Mouse (Mus musculus): ENCODE measurements around the gene Usp17lc. TPM values are rescaled to one million over a fixed set of nuclear protein-coding genes. Genes with fewer than 3 reads are reported as not detected.
"Not testable (repeated sequence)": the region's sequence is repeated elsewhere in the genome, so short reads cannot be mapped to it uniquely, and the experiment has no call there.

Usp17lc gene
- not detected in 2 replicates for polyA plus RNA-seq (2016; fragmentation: Nextera tagmentation; extraction: Ambion mirVana)

- H3K27ac ChIP-seq, result not testable (repeated sequence)
These were observed at the start of gene Usp17lc for GRCm38 (mm10) chr7:103414772-103415171. TSS of gene Usp17lc (plus strand) at chr7:103415072.

GRCm38 (mm10) chr7:103386077-103386476 is 28.8 kb upstream of the Usp17lc start, which contains the start of gene Olfr603:
TSS of gene Olfr603 (minus strand) at chr7:103386177.
- Histone ChIP-seq H3K4me2 (replicated peaks) (no peak within 1 kb of the TSS), H3K4me1 (no peaks in the 10 kb centered on the region), H3K27ac (no peak within 1 kb of the TSS), H3K9me3 (replicated peaks) (no peaks in the 10 kb centered on the region), H3K27me3 (no peaks in the 10 kb centered on the region), H3K9ac (no peak within 1 kb of the TSS), H3K4me3 (no peak within 1 kb of the TSS), H3K36me3 (no peaks in the 10 kb centered on the region)
- no peak for ATAC-seq (ENCODE audit: low FRiP score)

More at GRCm38 (mm10) chr7:103414772-103415171, at the start of gene Usp17lc:
- H3K27me3 ChIP-seq; H3K4me1 ChIP-seq; H3K36me3 ChIP-seq; H3K9ac ChIP-seq; ATAC-seq (ENCODE audit: low FRiP score); H3K4me2 ChIP-seq (replicated peaks); H3K9me3 ChIP-seq (replicated peaks); H3K4me3 ChIP-seq: not testable (repeated sequence)
- 80% methylated on average over 1 of the region's 1 CpGs for WGBS

DNA sequence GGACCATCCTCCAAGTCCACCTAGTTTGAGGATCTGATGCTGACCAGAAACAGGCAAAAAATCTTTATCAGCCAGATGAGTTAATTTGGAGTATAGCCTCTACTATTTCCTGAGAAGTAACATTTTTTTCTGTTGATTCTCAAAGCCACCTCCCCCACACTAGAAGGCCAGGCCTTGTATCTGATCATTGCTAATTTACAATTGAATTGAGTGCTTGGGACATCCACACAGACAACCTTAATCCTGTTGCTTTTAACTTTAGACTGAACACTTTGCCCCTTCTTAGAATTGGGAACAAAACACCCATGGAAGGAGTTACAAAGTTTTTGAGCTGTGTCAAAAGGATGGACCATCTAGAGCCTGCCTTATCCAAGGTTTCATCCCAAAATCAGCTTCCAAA is 17.1 kb upstream of the Usp17lc start:
- no peaks in the 10 kb centered on the region for H3K36me3 ChIP-seq
- no peak for ATAC-seq (ENCODE audit: low FRiP score)
- no peak overlapping the region for H3K4me3 ChIP-seq
- H3K27ac ChIP-seq, result no peak overlapping the region
- no peaks in the 10 kb centered on the region for H3K4me1 ChIP-seq
- H3K4me2 ChIP-seq (replicated peaks), result no peak overlapping the region
- no peaks in the 10 kb centered on the region for H3K9me3 ChIP-seq (replicated peaks)
- H3K9ac ChIP-seq, result no peak overlapping the region
- no peaks in the 10 kb centered on the region for H3K27me3 ChIP-seq

DNA sequence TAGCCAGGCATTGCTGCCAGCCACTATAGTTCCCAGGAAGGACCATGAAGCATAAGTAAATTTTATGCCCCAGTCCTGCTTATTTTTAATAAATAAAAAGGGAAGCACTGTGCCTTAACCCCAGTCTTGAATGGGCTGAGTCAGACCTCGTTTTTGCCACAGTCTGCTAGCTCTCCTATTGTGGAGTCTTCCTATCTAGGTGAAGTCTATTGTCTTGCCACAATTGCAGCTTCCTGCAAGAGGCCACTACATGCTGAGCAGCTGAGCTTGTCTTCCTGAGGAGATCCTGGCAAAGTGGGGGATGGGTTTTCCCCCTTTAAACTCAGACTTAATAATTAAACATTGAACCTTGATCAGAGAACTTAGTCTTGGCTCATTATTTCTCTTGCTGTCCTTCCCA is 15.9 kb upstream of the Usp17lc start:
- Histone ChIP-seq H3K27ac (no peak overlapping the region), H3K9me3 (replicated peaks) (no peaks in the 10 kb centered on the region), H3K4me2 (replicated peaks) (no peak overlapping the region), H3K27me3 (no peaks in the 10 kb centered on the region), H3K36me3 (no peaks in the 10 kb centered on the region), H3K4me3 (no peak overlapping the region), H3K9ac (no peak overlapping the region), H3K4me1 (no peaks in the 10 kb centered on the region)
- WGBS, result 11% methylated on average over 1 of the region's 1 CpGs
- no peak for ATAC-seq (ENCODE audit: low FRiP score)

DNA sequence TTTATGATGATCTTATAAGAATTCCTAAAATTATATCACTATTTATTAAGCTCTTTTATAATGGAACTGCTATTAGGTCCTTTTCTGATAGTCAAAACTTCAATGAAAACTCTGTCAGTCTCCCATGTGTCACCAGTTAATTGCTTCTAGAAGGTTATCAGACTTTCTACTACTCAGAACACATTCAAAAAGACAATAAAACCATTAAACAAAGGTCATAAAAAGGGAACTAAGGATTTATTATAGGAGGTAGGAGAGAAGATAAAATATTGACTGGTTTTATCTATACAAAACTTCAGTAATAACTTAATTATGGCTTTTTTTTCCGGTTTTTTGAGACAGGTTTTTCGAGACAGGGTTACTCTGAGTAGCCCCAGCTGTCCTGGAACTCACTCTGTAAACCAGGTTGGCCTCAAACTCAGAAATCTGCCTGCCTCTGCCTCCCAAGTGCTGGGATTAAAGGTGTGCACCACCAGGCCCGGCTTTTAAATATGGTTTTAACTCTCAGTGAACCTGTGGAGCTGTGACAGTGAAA is 8.3 kb upstream of the Usp17lc start:
- not testable (repeated sequence) for ATAC-seq (ENCODE audit: low FRiP score)

DNA sequence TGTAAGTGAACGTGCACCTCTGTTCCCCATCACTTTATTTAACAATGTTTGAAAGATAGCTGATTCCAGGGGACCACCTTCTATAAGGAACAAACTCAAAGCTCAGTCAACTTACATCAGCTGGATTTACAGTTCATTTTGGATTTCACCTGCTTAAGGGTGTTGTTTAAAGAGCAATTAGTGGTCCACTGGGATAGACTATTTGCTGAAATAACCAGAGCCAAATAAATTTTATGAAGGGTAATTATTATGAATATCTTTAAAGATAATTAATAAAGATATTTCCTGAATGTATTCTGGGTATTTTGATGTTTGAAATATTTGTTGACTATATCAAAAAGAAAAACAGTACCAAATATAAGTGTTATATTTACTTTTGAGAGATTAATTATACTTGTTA is 30.5 kb downstream of the Usp17lc start, which contains the start of gene Olfr605:
Gene Olfr605, minus strand, starts transcription at position 101 of the 400 bp plus-strand sequence.
- WGBS, result 86% methylated on average over 1 of the region's 1 CpGs
- H3K36me3 ChIP-seq, result no peaks in the 10 kb centered on the region
- no peak within 1 kb of the TSS for H3K4me2 ChIP-seq (replicated peaks)
- H3K4me3 ChIP-seq, result no peak within 1 kb of the TSS
- H3K27me3 ChIP-seq, result no peaks in the 10 kb centered on the region
- H3K4me1 ChIP-seq, result no peaks in the 10 kb centered on the region
- H3K9me3 ChIP-seq (replicated peaks), result no peaks in the 10 kb centered on the region
- ATAC-seq (ENCODE audit: low FRiP score), result no peak
- no peak within 1 kb of the TSS for H3K9ac ChIP-seq
- no peak within 1 kb of the TSS for H3K27ac ChIP-seq

More for the DNA sequence above, 8.3 kb upstream of the Usp17lc start:
- H3K36me3 ChIP-seq; H3K27ac ChIP-seq; H3K4me1 ChIP-seq; H3K4me3 ChIP-seq; H3K9ac ChIP-seq; H3K4me2 ChIP-seq (replicated peaks); H3K9me3 ChIP-seq (replicated peaks); H3K27me3 ChIP-seq: not testable (repeated sequence)
- WGBS, result 78% methylated on average over 3 of the region's 3 CpGs

GRCm38 (mm10) chr7:103448746-103449145 is 33.9 kb downstream of the Usp17lc start, which contains the start of gene Olfr606:
TSS of gene Olfr606 (plus strand) at chr7:103449046.
- no peaks in the 10 kb centered on the region for H3K9me3 ChIP-seq (replicated peaks)
- no peak for ATAC-seq (ENCODE audit: low FRiP score)
- no peaks in the 10 kb centered on the region for H3K27me3 ChIP-seq
- no peak within 1 kb of the TSS for H3K9ac ChIP-seq
- WGBS, result 93% methylated on average over 2 of the region's 2 CpGs
- no peak within 1 kb of the TSS for H3K4me3 ChIP-seq
- H3K36me3 ChIP-seq, result no peaks in the 10 kb centered on the region
- H3K4me1 ChIP-seq, result no peaks in the 10 kb centered on the region
- H3K4me2 ChIP-seq (replicated peaks), result no peak within 1 kb of the TSS
- no peak within 1 kb of the TSS for H3K27ac ChIP-seq

DNA sequence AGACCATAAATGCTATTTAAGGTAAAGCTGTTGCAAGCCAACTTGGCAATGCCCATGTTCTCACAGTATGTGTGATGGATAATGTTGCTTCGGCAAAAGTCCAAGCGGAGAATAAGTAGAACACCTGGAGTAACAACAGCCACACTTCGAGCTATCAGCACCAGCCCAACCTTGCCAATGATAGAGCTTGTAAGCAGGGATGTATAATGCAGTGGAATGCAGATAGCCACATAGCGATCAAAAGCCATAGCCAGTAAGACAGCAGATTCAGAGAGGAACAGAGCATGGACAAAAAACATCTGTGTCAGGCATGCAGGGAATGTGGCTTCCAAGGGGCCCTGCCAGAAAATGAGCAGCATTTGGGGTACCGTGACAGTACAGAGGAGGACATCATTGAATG is 45.7 kb downstream of the Usp17lc start:
- no peak for ATAC-seq (ENCODE audit: low FRiP score)
- Histone ChIP-seq H3K4me3 (no peak overlapping the region), H3K27ac (no peak overlapping the region), H3K27me3 (no peaks in the 10 kb centered on the region), H3K4me2 (replicated peaks) (no peak overlapping the region), H3K9me3 (replicated peaks) (0 out of 2 replicates have a peak, but pooled peaks cover 2% of the 10 kb centered on the region), H3K36me3 (no peaks in the 10 kb centered on the region), H3K9ac (no peak overlapping the region), H3K4me1 (no peaks in the 10 kb centered on the region)
- WGBS, result 93% methylated on average over 5 of the region's 5 CpGs

Small RNA genes within 50 kb of the gene (microRNA-seq; reads per million reads assigned to microRNA genes)
- gene Gm25774, result not detected

Other genes starting within 250 kb of the Usp17lc start
- gene Olfr591, start 236.7 kb upstream of the Usp17lc start, polyA plus RNA-seq (2016; fragmentation: Nextera tagmentation; extraction: Ambion mirVana), result not detected in 2 replicates
- gene Olfr592, start 230.3 kb upstream of the Usp17lc start, polyA plus RNA-seq (2016; fragmentation: Nextera tagmentation; extraction: Ambion mirVana), result not detected in 2 replicates
- gene Olfr593, start 203.2 kb upstream of the Usp17lc start, polyA plus RNA-seq (2016; fragmentation: Nextera tagmentation; extraction: Ambion mirVana), result not detected in 2 replicates
- gene Olfr594, start 198.1 kb upstream of the Usp17lc start, polyA plus RNA-seq (2016; fragmentation: Nextera tagmentation; extraction: Ambion mirVana), result not detected in 2 replicates
- gene Usp17ld, start 162.6 kb upstream of the Usp17lc start, polyA plus RNA-seq (2016; fragmentation: Nextera tagmentation; extraction: Ambion mirVana), result not detected in 2 replicates
- not detected in 2 replicates for gene Olfr596, start 109.4 kb upstream of the Usp17lc start, polyA plus RNA-seq (2016; fragmentation: Nextera tagmentation; extraction: Ambion mirVana)
- not detected in 2 replicates for gene Olfr597, start 98.8 kb upstream of the Usp17lc start, polyA plus RNA-seq (2016; fragmentation: Nextera tagmentation; extraction: Ambion mirVana)
- not detected in 2 replicates for gene Olfr598, start 91.5 kb upstream of the Usp17lc start, polyA plus RNA-seq (2016; fragmentation: Nextera tagmentation; extraction: Ambion mirVana)
- not detected in 2 replicates for gene Olfr599, start 79.2 kb upstream of the Usp17lc start, polyA plus RNA-seq (2016; fragmentation: Nextera tagmentation; extraction: Ambion mirVana)
- gene Olfr600, start 65.4 kb upstream of the Usp17lc start, polyA plus RNA-seq (2016; fragmentation: Nextera tagmentation; extraction: Ambion mirVana), result not detected in 2 replicates
- gene Olfr601, start 52.4 kb upstream of the Usp17lc start, polyA plus RNA-seq (2016; fragmentation: Nextera tagmentation; extraction: Ambion mirVana), result not detected in 2 replicates
- not detected in 2 replicates for gene Olfr603, start 28.9 kb upstream of the Usp17lc start, polyA plus RNA-seq (2016; fragmentation: Nextera tagmentation; extraction: Ambion mirVana)
- gene Olfr605, start 30.4 kb downstream of the Usp17lc start, polyA plus RNA-seq (2016; fragmentation: Nextera tagmentation; extraction: Ambion mirVana), result not detected in 2 replicates
- not detected in 2 replicates for gene Olfr606, start 34.0 kb downstream of the Usp17lc start, polyA plus RNA-seq (2016; fragmentation: Nextera tagmentation; extraction: Ambion mirVana)
- not detected in 2 replicates for gene Olfr607, start 49.1 kb downstream of the Usp17lc start, polyA plus RNA-seq (2016; fragmentation: Nextera tagmentation; extraction: Ambion mirVana)
- not detected in 2 replicates for gene Olfr608, start 54.8 kb downstream of the Usp17lc start, polyA plus RNA-seq (2016; fragmentation: Nextera tagmentation; extraction: Ambion mirVana)
- not detected in 2 replicates for gene Olfr609, start 83.0 kb downstream of the Usp17lc start, polyA plus RNA-seq (2016; fragmentation: Nextera tagmentation; extraction: Ambion mirVana)
- gene Olfr610, start 97.0 kb downstream of the Usp17lc start, polyA plus RNA-seq (2016; fragmentation: Nextera tagmentation; extraction: Ambion mirVana), result not detected in 2 replicates
- gene Olfr611, start 105.8 kb downstream of the Usp17lc start, polyA plus RNA-seq (2016; fragmentation: Nextera tagmentation; extraction: Ambion mirVana), result not detected in 2 replicates
- gene Olfr612, start 127.6 kb downstream of the Usp17lc start, polyA plus RNA-seq (2016; fragmentation: Nextera tagmentation; extraction: Ambion mirVana), result not detected in 2 replicates
- not detected in 2 replicates for gene Olfr613, start 133.0 kb downstream of the Usp17lc start, polyA plus RNA-seq (2016; fragmentation: Nextera tagmentation; extraction: Ambion mirVana)
- gene Olfr615, start 141.0 kb downstream of the Usp17lc start, polyA plus RNA-seq (2016; fragmentation: Nextera tagmentation; extraction: Ambion mirVana), result not detected in 2 replicates
- gene Olfr616, start 154.1 kb downstream of the Usp17lc start, polyA plus RNA-seq (2016; fragmentation: Nextera tagmentation; extraction: Ambion mirVana), result not detected in 2 replicates
- gene Olfr617, start 158.0 kb downstream of the Usp17lc start, polyA plus RNA-seq (2016; fragmentation: Nextera tagmentation; extraction: Ambion mirVana), result not detected in 2 replicates
- not detected in 2 replicates for gene Olfr618, start 175.0 kb downstream of the Usp17lc start, polyA plus RNA-seq (2016; fragmentation: Nextera tagmentation; extraction: Ambion mirVana)
- not detected in 2 replicates for gene Olfr619, start 185.5 kb downstream of the Usp17lc start, polyA plus RNA-seq (2016; fragmentation: Nextera tagmentation; extraction: Ambion mirVana)
- not detected in 2 replicates for gene Olfr620, start 197.5 kb downstream of the Usp17lc start, polyA plus RNA-seq (2016; fragmentation: Nextera tagmentation; extraction: Ambion mirVana)
- not detected in 2 replicates for gene Olfr622, start 227.6 kb downstream of the Usp17lc start, polyA plus RNA-seq (2016; fragmentation: Nextera tagmentation; extraction: Ambion mirVana)
- not detected in 2 replicates for gene Olfr623, start 248.6 kb downstream of the Usp17lc start, polyA plus RNA-seq (2016; fragmentation: Nextera tagmentation; extraction: Ambion mirVana)

Measured in hindbrain, embryonic 12.5 days (tissue).